Mouse (Mus musculus) lung, adult 2 months (tissue): ENCODE measurements around the gene AC124502.3. TPM values are rescaled to one million over a fixed set of nuclear protein-coding genes. Genes with fewer than 3 reads are reported as not detected.

Experiments used
- DNase-seq: peaks from one replicate; pipeline ENCODE4 v3.0.0; 2022
- H3K4me1 ChIP-seq: fragments of 200-500 bp; 2 replicates; pipeline ENCODE4 v1.6.1; 2011; ENCODE audit warnings: low read length; ENCODE audit not compliant: control insufficient read depth, insufficient read depth
- H3K4me3 ChIP-seq: fragments of 200-500 bp; replicated peaks from 2 replicates; pipeline ENCODE3; 2011; ENCODE audit warnings: low read depth, mild to moderate bottlenecking, control low read depth, low read length; ENCODE audit errors: extremely low read depth
- CTCF ChIP-seq: fragments of 200-500 bp; IDR thresholded peaks from 2 replicates; pipeline ENCODE4 v1.5.1; 2011; ENCODE audit warnings: mild to moderate bottlenecking, low read length, control low read depth; ENCODE audit not compliant: insufficient read depth
- POLR2A ChIP-seq: fragments of 200-500 bp; IDR thresholded peaks from 2 replicates; pipeline ENCODE4 v1.6.1; 2011; ENCODE audit warnings: low read depth, mild to moderate bottlenecking, control low read depth, low read length, borderline replicate concordance; ENCODE audit errors: extremely low read depth
- WGBS: fragments of 180-500 bp; shearing (Covaris S2); methylation state at CpG from one replicate; pipeline ENCODE4 v1.1.7; 2018; 5-methylcytosine and 5-hydroxymethylcytosine counted together
- polyA plus RNA-seq: library from polyadenylated mRNA; depleted of rRNA; stranded (reverse); fragments of >200 nt; gene quantifications from 2 replicates; pipeline ENCODE4 v1.2.3, GENCODE M21; 2012

The AC124502.3 gene
- polyA plus RNA-seq, 1 experiment = 0.58 TPM

GRCm38 (mm10) chr19:5049325-5049724, 10.6 kb downstream of the AC124502.3 start:
- 90% methylated on average over 6 of the region's 6 CpGs for WGBS
- H3K4me1 ChIP-seq = peaks cover 3% of the 10 kb centered on the region; the same call in 1 of the 2 replicates
- no peak overlapping the region for H3K4me3 ChIP-seq
- DNase-seq = no peak
- TF ChIP-seq CTCF = no peak
- no peak for TF ChIP-seq POLR2A

DNA sequence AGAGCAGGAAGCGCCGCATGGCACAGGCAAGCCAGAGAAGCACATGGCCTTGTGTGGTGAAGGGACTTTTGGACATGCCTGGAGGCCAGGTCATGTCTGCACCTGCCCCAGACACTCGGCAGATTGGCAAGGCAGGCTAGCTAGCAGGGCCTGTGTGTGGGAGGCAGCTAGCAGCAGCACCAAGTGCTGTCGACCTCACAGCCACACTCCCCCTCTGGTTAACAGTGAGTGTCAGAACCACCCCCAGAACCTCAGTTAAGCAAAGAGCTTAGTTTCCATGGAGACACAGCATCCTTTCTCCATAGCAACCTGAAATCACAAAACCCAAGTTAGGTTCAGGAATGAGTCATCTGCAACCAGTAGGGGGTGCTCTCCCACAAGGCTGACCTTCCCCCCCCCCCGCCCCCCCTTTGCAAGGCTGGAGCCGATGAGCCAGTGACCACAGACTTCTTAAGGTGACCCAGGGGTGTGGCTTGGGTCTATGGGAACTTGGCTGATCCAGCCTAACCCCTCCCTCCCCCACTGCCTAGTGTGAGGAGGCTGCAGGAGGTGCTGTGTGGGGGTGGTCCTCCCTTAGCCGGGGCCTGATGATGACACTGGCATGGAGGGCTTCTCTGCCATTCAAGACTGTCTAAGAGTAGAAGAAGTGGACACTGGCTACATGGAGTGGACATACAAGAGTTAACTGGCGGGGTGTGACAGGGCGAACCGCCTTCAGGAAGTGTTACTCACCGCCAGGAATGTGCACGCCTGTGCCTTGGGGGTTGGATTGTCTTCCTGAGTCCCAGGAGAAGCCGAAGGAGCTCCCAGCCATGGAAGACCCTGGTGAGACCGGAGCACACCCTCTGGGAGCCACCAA, 11.6 kb downstream of the AC124502.3 start, which contains the start of gene Rin1:
Rin1 (plus strand) TSS at position 435 of the 859 bp plus-strand sequence.
- Histone ChIP-seq H3K4me1 (peaks cover 3% of the 10 kb centered on the region; the same call in 1 of the 2 replicates), H3K4me3 (peak within 1 kb of the TSS; percentile 50)
- peak; percentile 62 for DNase-seq
- WGBS = 19% methylated on average over 14 of the region's 14 CpGs
- TF ChIP-seq POLR2A (0 out of 2 replicates have a peak, but pooled peaks have one; percentile 34), CTCF (0 out of 2 replicates have a peak, but pooled peaks have one; percentile 6)

- TF ChIP-seq CTCF (no peak), POLR2A (no peak)
- Histone ChIP-seq H3K4me1 (peaks cover 3% of the 10 kb centered on the region; the same call in 1 of the 2 replicates), H3K4me3 (peak overlapping the region; percentile 39)
- WGBS = 10% methylated on average over 17 of the region's 17 CpGs
- DNase-seq = peak; percentile 39
Observed at GRCm38 (mm10) chr19:5051031-5051430, 12.3 kb downstream of the AC124502.3 start.

DNA sequence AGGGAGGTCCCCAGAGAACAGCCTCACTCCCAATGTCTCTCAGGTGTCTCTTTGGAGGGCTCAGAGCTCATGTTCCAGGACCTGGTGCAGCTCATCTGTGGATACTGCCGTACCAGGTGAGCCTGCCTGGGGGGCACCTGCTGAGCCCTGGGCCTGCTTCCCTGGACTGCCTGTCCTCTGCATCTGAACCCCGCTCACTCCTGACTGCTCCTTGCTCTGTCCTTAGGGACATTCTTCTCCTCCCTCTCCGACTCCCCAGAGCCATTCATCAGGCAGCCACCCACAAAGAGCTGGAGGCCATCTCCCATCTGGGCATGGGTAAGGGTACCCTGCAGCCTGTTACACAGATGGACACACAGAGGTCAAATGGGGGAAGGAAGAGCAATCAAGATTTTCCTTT, 12.8 kb downstream of the AC124502.3 start:
- 70% methylated on average over 3 of the region's 3 CpGs for WGBS
- peaks cover 3% of the 10 kb centered on the region; the same call in 1 of the 2 replicates for H3K4me1 ChIP-seq
- H3K4me3 ChIP-seq = no peak overlapping the region
- DNase-seq = no peak
- no peak for TF ChIP-seq CTCF
- no peak for TF ChIP-seq POLR2A

GRCm38 (mm10) chr19:5052166-5052822, 13.6 kb downstream of the AC124502.3 start:
- Histone ChIP-seq H3K4me1 (peaks cover 3% of the 10 kb centered on the region; the same call in 1 of the 2 replicates), H3K4me3 (no peak overlapping the region)
- TF ChIP-seq POLR2A (no peak), CTCF (no peak)
- 54% methylated on average over 25 of the region's 25 CpGs for WGBS
- no peak for DNase-seq

GRCm38 (mm10) chr19:5052853-5053252, 14.2 kb downstream of the AC124502.3 start:
- H3K4me3 ChIP-seq = no peak overlapping the region
- WGBS = 82% methylated on average over 17 of the region's 17 CpGs
- DNase-seq = no peak
- no peak for TF ChIP-seq CTCF
- no peak for TF ChIP-seq POLR2A
- peaks cover 3% of the 10 kb centered on the region; the same call in 1 of the 2 replicates for H3K4me1 ChIP-seq

DNA sequence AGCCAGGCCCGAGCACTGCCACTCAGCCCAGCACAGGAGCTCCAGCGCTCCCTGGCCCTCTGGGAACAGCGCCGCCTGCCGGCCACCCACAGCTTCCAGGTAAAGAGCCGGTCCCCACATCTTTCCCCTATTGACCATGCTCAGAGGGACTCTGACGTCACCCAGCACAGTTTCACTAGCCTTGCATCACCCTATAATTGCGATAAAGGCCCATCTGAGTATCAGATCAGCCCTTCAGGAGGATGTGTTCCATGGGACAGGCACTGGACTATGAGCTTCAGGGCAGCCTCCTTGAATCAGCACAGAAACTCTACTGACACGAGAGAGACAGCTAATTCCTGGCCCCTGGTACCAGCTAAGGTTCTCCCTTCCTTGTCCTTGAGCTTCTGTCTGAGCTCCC, 15.2 kb downstream of the AC124502.3 start:
- peak; percentile 57 for DNase-seq
- Histone ChIP-seq H3K4me1 (peaks cover 10% of the 10 kb centered on the region), H3K4me3 (no peak overlapping the region)
- TF ChIP-seq POLR2A (no peak), CTCF (peak; percentile 54)
- 47% methylated on average over 9 of the region's 9 CpGs for WGBS

- WGBS = 23% methylated on average over 6 of the region's 6 CpGs
- Histone ChIP-seq H3K4me3 (no peak overlapping the region), H3K4me1 (peaks cover 7% of the 10 kb centered on the region; the same call in 1 of the 2 replicates)
- TF ChIP-seq POLR2A (no peak), CTCF (peak; percentile 69)
- no peak for DNase-seq
Observed at GRCm38 (mm10) chr19:5056251-5056650, 17.6 kb downstream of the AC124502.3 start.

- DNase-seq = no peak
- WGBS = 26% methylated on average over 16 of the region's 16 CpGs
- TF ChIP-seq CTCF (no peak), POLR2A (no peak)
- Histone ChIP-seq H3K4me3 (no peak overlapping the region), H3K4me1 (peaks cover 7% of the 10 kb centered on the region; the same call in 1 of the 2 replicates)
Observed at GRCm38 (mm10) chr19:5057876-5058775, 19.4 kb downstream of the AC124502.3 start.
